Mouse (Mus musculus): Measurements from ENCODE around the gene Ikbkg. TPM values are rescaled to one million over a fixed set of nuclear protein-coding genes. Genes with fewer than 3 reads are reported as not detected.
A peak's percentile ranks its signal among the peaks of the same experiment; 100 is the strongest.

Gene Ikbkg
- total RNA-seq (2012; rRNA removed) (37.9 and 40.6 TPM in 2 replicates), total RNA-seq (2014; rRNA removed) (25.0 and 26.4 TPM in 2 replicates), polyA plus RNA-seq (2012; ENCODE audit: insufficient read length, low read depth) (20.5 and 28.3 TPM in 2 replicates)

GRCm38 (mm10) chrX:74392535-74393443 is at the start of gene Ikbkg, which contains the start of gene Fam3a:
Gene Ikbkg, plus strand, starts transcription at chrX:74393290.
Gene Fam3a, minus strand, starts transcription at chrX:74393272.
- dilution Hi-C loops (cut with MboI; ENCODE audit: extremely low pct_ligation_motif_present, extremely low pct_unique_long_range_greater_than_20kb, low sequenced_read_pairs) (no loop called here), in situ Hi-C loops (cut with MboI; ENCODE audit: low pct_ligation_motif_present, low pct_unique_long_range_greater_than_20kb, low sequenced_read_pairs) (loop anchor here (25.0 kb wide), 1 partner anchor 605 kb away; the partner anchor contains the start of genes Idh3g and Ssr4)
- peak within 1 kb of the TSS; percentile 69 to 79 (median 77) for H3K4me3 ChIP-seq (replicated peaks in 1 of 3; ENCODE audit: low read depth in 2 of 3, low read length in 2 of 3, poor library complexity in 1 of 3)
- peaks cover 0 to 4% of the 10 kb centered on the region in 2 experiments; a peak in 1 of 4 replicates for H3K4me1 ChIP-seq (ENCODE audit: control insufficient read depth in 1 of 2, insufficient read depth in 2 of 2)
- peak within 1 kb of the TSS; percentile 88 for H3K9ac ChIP-seq (ENCODE audit: insufficient read depth, low read depth)
- H3K4me2 ChIP-seq (ENCODE audit: insufficient read depth, low read depth, poor library complexity, severe bottlenecking), result peak within 1 kb of the TSS; percentile 79
- H3K27ac ChIP-seq (ENCODE audit: insufficient read depth, low read depth), result peak within 1 kb of the TSS; percentile 60
- no peaks in the 10 kb centered on the region for H3K27me3 ChIP-seq (replicated peaks)
- peak; percentile 86 for DNase-seq (ENCODE audit: extremely low read depth)
- H3K9me3 ChIP-seq (replicated peaks; ENCODE audit: low read length), result no peaks in the 10 kb centered on the region
- no peaks in the 10 kb centered on the region for H3K79me2 ChIP-seq (replicated peaks; ENCODE audit: control insufficient read depth, extremely low read depth, insufficient read depth, poor library complexity, severe bottlenecking)
- peaks cover 9 to 14% of the 10 kb centered on the region in 2 experiments for H3K36me3 ChIP-seq (replicated peaks in 1 of 2; ENCODE audit: control insufficient read depth in 1 of 2, insufficient read depth in 1 of 2, low read length in 1 of 2)
- TF ChIP-seq ETS1 (conservative IDR thresholded peaks at IDR 0.05; ENCODE audit: low read depth, low read length) (no peak), IRF4 (IDR thresholded peaks at IDR 0.05; ENCODE audit: low read depth, low read length) (0 out of 2 replicates have a peak, but pooled peaks have one; percentile 21), E2F4 (IDR thresholded peaks at IDR 0.05; ENCODE audit: insufficient replicate concordance, low read depth, low read length) (no peak), KAT2A (IDR thresholded peaks at IDR 0.05; ENCODE audit: insufficient replicate concordance, low read length) (0 out of 2 replicates have a peak, but pooled peaks have one; percentile 5), ZMIZ1 (IDR thresholded peaks at IDR 0.05; ENCODE audit: low read depth, low read length) (no peak; the same call in 1 of the 2 replicates), ELF1 (IDR thresholded peaks at IDR 0.05; ENCODE audit: low read depth, low read length) (no peak), GABPA (IDR thresholded peaks at IDR 0.05; ENCODE audit: insufficient replicate concordance, low read depth, low read length) (no peak), NRF1 (IDR thresholded peaks at IDR 0.05; ENCODE audit: low read depth, low read length) (peak; percentile 54), CTCF (conservative IDR thresholded peaks at IDR 0.05 in 1 of 2, IDR thresholded peaks at IDR 0.05 in 1 of 2; ENCODE audit: low read depth in 2 of 2, low read length in 2 of 2) (peak in 1 of 2 experiments; percentile 43; a peak in 2 of 4 replicates), MAX (IDR thresholded peaks at IDR 0.05; ENCODE audit: low read length) (peak; percentile 60; the same call in 1 of the 2 replicates), MAFK (IDR thresholded peaks at IDR 0.05; ENCODE audit: insufficient replicate concordance, low read length) (no peak), RAD21 (IDR thresholded peaks at IDR 0.05; ENCODE audit: low read depth, low read length) (peak; percentile 30), MYC (IDR thresholded peaks at IDR 0.05; ENCODE audit: low read depth, low read length) (no peak), EP300 (IDR thresholded peaks at IDR 0.05; ENCODE audit: low read length) (no peak), PAX5 (IDR thresholded peaks at IDR 0.05; ENCODE audit: low read length) (no peak), ZKSCAN1 (IDR thresholded peaks at IDR 0.05; ENCODE audit: borderline replicate concordance, low read depth, low read length) (no peak), ZC3H11A (IDR thresholded peaks at IDR 0.05; ENCODE audit: low read depth, low read length) (no peak), HCFC1 (IDR thresholded peaks at IDR 0.05; ENCODE audit: low read depth, low read length) (peak; percentile 56; the same call in 1 of the 2 replicates), CHD1 (IDR thresholded peaks at IDR 0.05; ENCODE audit: low read depth, low read length) (no peak), USF2 (conservative IDR thresholded peaks at IDR 0.05; ENCODE audit: low read depth, low read length) (no peak), POLR2AphosphoS2 (IDR thresholded peaks at IDR 0.05; ENCODE audit: low read depth, low read length) (no peak), ZNF384 (IDR thresholded peaks at IDR 0.05; ENCODE audit: low read depth, low read length) (no peak), TBP (conservative IDR thresholded peaks at IDR 0.05; ENCODE audit: low read depth, low read length) (peak; percentile 59; the same call in 1 of the 2 replicates), TCF12 (IDR thresholded peaks at IDR 0.05; ENCODE audit: low read depth, low read length) (peak; percentile 58; the same call in 1 of the 2 replicates), USF1 (IDR thresholded peaks at IDR 0.05; ENCODE audit: low read depth, low read length) (no peak), SIN3A (IDR thresholded peaks at IDR 0.05; ENCODE audit: low read length) (peak; percentile 72), MEF2A (IDR thresholded peaks at IDR 0.05; ENCODE audit: borderline replicate concordance, low read depth, low read length) (no peak), BHLHE40 (IDR thresholded peaks at IDR 0.05; ENCODE audit: low read depth, low read length) (0 out of 2 replicates have a peak, but pooled peaks have one; percentile 11), UBTF (IDR thresholded peaks at IDR 0.05; ENCODE audit: low read depth, low read length) (no peak), JUN (IDR thresholded peaks at IDR 0.05; ENCODE audit: insufficient read depth, low read depth, low read length) (no peak), SMC3 (IDR thresholded peaks at IDR 0.05; ENCODE audit: low read depth, low read length) (0 out of 2 replicates have a peak, but pooled peaks have one; percentile 12), RCOR1 (conservative IDR thresholded peaks at IDR 0.05; ENCODE audit: low read depth, low read length) (no peak), POLR2A (IDR thresholded peaks at IDR 0.05; ENCODE audit: low read depth, low read length) (peak; percentile 70), MAZ (IDR thresholded peaks at IDR 0.05; ENCODE audit: low read depth, low read length) (0 out of 2 replicates have a peak, but pooled peaks have one; percentile 43), MXI1 (IDR thresholded peaks at IDR 0.05; ENCODE audit: low read depth, low read length) (peak; percentile 41; the same call in 1 of the 2 replicates), JUND (conservative IDR thresholded peaks at IDR 0.05; ENCODE audit: low read depth, low read length) (no peak)
